Mouse (Mus musculus): ENCODE measurements around the gene Mterf1b.
"Not testable (repeated sequence)": the region's sequence is repeated elsewhere in the genome, so short reads cannot be mapped to it uniquely, and the experiment has no call there.

The Mterf1b gene

GRCm38 (mm10) chr5:4191671-4192480 is at the start of gene Mterf1b:
Mterf1b (plus strand) TSS chr5:4192367.
- not testable (repeated sequence) for DNase-seq (ENCODE audit: inconsistent ontology term)

- DNase-seq (ENCODE audit: inconsistent ontology term), result not testable (repeated sequence)
Measured at GRCm38 (mm10) chr5:4159418-4160071, 32.6 kb upstream of the Mterf1b start.

- no peak for DNase-seq (ENCODE audit: inconsistent ontology term)
Measured at GRCm38 (mm10) chr5:4161554-4161953, 30.6 kb upstream of the Mterf1b start.

- no peak for DNase-seq (ENCODE audit: inconsistent ontology term)
Measured at GRCm38 (mm10) chr5:4162461-4162860, 29.7 kb upstream of the Mterf1b start.

GRCm38 (mm10) chr5:4167813-4168529 is 24.2 kb upstream of the Mterf1b start:
- DNase-seq (ENCODE audit: inconsistent ontology term), result not testable (repeated sequence)

GRCm38 (mm10) chr5:4168530-4168926 is 23.6 kb upstream of the Mterf1b start:
- not testable (repeated sequence) for DNase-seq (ENCODE audit: inconsistent ontology term)

GRCm38 (mm10) chr5:4176421-4176820 is 15.7 kb upstream of the Mterf1b start:
- not testable (repeated sequence) for DNase-seq (ENCODE audit: inconsistent ontology term)

GRCm38 (mm10) chr5:4179364-4179763 is 12.8 kb upstream of the Mterf1b start:
- no peak for DNase-seq (ENCODE audit: inconsistent ontology term)

- DNase-seq (ENCODE audit: inconsistent ontology term), result no peak
Measured at GRCm38 (mm10) chr5:4186815-4187214, 5.4 kb upstream of the Mterf1b start.

- not testable (repeated sequence) for DNase-seq (ENCODE audit: inconsistent ontology term)
Measured at GRCm38 (mm10) chr5:4192481-4193246, 497 bp downstream of the Mterf1b start.

GRCm38 (mm10) chr5:4193247-4193628 is 1.1 kb downstream of the Mterf1b start:
- DNase-seq (ENCODE audit: inconsistent ontology term), result no peak

GRCm38 (mm10) chr5:4194166-4194565 is 2.0 kb downstream of the Mterf1b start:
- DNase-seq (ENCODE audit: inconsistent ontology term), result no peak

GRCm38 (mm10) chr5:4195086-4195485 is 2.9 kb downstream of the Mterf1b start:
- no peak for DNase-seq (ENCODE audit: inconsistent ontology term)

GRCm38 (mm10) chr5:4201368-4201767 is 9.2 kb downstream of the Mterf1b start:
- peak; percentile 26 for DNase-seq (ENCODE audit: inconsistent ontology term)

- not testable (repeated sequence) for DNase-seq (ENCODE audit: inconsistent ontology term)
Measured at GRCm38 (mm10) chr5:4202276-4202810, 10.2 kb downstream of the Mterf1b start.

- not testable (repeated sequence) for DNase-seq (ENCODE audit: inconsistent ontology term)
Measured at GRCm38 (mm10) chr5:4210082-4210481, 17.9 kb downstream of the Mterf1b start.

GRCm38 (mm10) chr5:4221309-4221708 is 29.1 kb downstream of the Mterf1b start:
- no peak for DNase-seq (ENCODE audit: inconsistent ontology term)

GRCm38 (mm10) chr5:4221981-4222623 is 29.9 kb downstream of the Mterf1b start:
- DNase-seq (ENCODE audit: inconsistent ontology term), result peak; percentile 34

- no peak for DNase-seq (ENCODE audit: inconsistent ontology term)
Measured at GRCm38 (mm10) chr5:4232163-4232562, 40.0 kb downstream of the Mterf1b start.

GRCm38 (mm10) chr5:4234505-4234904 is 42.3 kb downstream of the Mterf1b start:
- DNase-seq (ENCODE audit: inconsistent ontology term), result peak; percentile 84

GRCm38 (mm10) chr5:4240120-4240519 is 48.0 kb downstream of the Mterf1b start:
- no peak for DNase-seq (ENCODE audit: inconsistent ontology term)

Data from Muller cell, postnatal 12 days (primary cell).